Mouse (Mus musculus) urinary bladder, postnatal 14 days (tissue): ENCODE measurements around the gene Gm20388.

ENCODE experiments used
- DNase-seq: peaks from one replicate; pipeline ENCODE4 v3.0.0; 2021; ENCODE audit warnings: low spot score

Gm20388 gene

DNA sequence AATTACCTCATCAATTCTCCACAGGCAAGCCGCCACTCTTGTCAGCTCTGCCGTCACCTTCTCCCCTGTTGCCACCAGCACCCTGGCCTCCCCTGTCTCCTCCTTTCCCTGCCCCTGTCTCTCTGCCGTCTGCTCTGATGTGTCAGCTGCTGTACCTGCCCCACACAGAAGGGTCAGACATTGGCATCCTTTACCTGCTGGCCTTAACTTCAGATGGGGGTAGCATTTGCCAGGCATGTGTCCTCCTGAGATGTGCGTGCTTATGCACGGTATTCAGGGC lies 2883.5 kb downstream of the Gm20388 start:
- DNase-seq: no peak

DNA sequence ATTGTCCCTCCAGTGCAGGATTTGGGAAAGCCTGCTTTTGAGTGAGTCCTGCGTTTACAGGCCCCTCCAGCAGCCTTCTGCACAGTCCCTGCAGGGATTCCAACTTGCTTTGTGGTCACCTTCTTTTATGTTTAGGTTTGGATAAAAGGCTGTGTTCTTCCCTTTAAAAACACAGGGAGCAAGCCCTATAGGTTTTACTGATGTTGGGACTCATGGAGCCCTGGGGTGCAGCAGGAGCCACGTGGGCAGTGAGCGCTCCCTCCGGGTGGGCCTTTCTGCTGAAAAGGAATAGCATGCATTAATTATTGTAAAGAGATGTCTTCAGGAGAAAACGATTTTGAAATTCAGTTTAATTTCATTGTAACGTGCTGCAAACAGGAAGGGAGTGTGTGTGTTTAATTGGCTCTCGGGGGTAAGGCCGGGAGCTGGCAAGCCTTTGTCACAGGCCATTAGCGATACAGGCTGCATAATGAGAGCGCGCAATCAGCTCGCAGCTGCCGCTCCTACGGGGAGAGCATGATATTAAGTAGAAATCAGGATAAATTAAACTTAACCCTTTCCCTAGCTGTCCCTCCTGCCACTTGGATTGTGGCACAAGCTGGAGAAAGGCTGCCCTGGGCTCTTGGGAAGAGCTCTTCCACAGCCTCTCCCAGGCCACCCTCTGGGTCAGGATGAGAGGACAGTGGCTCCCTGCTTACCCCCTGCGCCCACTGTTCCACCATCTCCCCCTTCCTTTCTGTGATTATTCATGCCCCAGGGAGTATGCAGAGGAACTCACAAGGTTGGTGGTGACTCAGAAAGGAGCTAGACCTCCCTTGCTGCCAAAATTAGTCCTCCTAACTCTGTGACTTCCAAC lies 2893.5 kb downstream of the Gm20388 start:
- DNase-seq: no peak

DNA sequence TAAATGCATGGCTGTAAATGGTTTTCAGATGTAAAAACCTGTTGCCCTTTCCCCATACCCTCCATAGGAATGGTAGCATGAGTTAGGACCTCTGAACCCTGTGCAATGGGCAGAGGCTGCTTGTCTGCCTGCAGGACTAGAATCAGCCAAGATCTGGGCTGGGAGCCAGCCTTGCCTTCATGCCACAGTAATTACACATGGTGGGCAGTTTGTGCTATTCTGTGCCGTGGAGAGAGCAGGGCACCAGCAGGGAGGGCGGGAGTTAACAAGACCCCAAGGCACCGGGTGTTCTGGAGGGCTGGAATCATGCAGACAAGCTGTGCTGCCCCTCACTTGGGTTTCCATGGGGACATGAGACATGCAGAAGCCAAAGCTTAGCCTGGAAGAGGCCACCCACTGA lies 2894.7 kb downstream of the Gm20388 start:
- no peak for DNase-seq

DNA sequence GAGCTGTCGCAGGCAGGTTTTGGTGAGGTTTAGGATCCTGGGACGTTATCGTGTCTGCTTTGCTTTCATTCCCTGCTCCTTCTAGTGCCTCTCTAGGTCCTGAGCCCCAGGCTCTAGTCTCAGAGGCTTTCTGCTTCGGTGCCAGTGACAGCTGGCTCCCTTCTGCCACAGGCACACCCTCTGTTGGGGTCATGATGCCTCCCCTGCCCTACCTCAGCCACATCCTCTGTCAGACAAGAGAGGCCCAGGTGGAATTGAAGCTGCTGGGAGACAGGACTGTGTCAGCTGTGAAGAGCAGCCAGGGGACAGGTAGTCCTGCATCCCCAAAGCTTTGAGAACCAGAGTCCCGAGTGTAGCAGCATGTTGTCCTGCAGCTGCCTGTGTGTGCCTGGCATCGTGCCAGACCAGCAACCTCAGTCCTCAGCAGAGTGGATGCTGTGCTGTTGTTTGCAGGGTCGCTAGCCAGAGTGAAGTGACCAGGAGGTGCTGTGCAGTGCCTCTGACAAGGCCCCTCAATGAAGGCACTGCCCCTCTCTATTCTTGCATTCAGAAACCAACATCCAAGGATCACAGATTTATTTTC lies 2896.4 kb downstream of the Gm20388 start:
- no peak for DNase-seq

DNA sequence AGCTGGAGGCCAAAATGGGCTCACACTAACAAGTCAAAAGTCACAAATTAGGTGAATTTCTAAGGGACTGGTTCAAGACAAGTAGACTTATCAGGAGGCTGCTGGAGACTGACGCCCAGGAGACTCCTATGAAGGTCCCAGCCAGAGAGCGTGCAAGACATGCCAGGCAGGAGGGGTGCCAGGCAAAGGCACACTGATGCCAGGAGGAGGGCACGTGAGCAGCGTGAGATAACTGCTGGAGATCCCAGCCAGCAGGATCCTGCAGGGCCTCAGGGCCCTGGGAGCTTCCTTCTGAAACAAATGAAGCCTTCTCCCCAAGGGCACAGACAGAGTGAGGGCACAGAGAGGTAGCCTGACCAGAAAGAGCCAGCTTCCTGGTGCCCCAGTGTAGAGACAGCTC lies 2897.3 kb downstream of the Gm20388 start:
- no peak for DNase-seq

DNA sequence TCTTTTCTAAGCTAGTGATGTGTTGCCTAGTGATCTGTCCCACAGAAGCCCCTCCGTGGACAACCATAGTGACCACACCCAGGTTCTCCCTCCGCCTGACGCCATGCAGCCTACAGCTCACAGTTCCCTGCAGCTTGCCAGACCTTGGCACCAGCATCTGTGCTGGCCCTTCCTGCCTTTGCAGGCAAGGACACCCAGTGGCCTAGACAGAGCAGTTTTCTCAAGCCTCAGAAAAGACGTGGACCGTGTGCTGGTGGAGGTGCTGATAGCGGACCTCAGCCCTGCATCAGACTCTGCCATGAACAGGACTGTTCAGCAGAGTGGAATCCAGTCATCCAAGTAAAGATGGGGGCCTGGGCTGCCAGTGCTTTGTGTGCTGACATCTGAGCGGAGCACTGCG lies 2899.7 kb downstream of the Gm20388 start:
- no peak for DNase-seq

DNA sequence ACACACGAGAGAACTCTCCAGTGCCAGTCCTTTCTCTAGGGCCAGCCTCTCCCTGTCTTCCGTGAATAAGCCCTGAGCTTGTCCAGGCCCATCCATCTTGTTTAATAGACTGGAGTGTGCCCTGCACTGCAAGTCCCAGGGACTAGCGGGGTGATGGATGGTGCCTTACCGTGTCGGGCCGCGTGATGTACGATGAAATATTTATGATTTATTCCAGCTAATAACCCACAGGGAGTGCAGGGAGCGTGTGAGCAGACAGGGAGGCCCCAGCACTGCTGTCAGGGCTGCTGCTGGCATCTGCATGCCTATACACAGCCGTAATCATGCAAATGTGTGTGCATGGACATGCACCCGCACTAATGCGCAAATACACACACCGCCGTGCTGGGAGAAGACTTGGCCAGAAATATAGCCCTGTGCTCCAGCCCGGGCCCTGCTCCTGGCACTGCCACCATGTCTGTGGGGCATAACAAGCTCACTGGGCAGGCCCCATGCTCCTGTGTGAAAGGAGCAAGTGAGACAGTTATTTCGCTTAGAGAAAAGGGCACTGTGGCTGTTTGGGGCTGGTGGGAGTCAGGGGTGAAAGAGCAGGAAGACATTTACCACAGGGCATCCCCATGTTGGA lies 2901.3 kb downstream of the Gm20388 start:
- DNase-seq: no peak

DNA sequence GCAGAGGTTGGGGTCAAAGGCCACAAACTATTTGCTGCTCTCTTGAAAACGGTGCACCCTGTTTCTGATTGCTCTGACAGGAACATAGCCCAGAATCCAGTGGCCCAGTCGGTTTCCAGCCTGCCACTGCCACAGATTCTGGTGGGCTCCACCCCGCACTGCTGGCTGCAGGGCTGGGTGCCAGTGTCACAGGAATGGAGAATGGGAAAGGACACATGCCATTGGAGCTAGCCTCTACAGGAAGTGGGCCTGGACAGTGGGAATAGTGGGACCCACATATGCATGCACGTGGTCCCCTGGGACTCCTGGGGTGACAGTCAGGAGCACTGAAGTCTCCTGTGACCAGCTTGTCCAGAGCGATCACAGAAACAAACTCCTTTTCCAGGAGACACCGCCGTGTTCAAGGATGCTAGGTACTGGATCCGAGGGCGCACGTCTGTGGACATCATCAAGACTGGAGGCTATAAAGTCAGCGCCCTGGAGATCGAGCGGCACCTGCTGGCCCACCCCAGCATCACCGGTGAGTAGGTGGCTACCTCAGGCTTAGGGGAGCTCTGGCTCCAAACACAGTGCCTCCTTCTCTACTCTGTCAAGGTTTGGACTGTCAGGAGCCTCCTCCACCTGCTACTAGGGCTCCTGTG lies 2902.1 kb downstream of the Gm20388 start:
- no peak for DNase-seq

DNA sequence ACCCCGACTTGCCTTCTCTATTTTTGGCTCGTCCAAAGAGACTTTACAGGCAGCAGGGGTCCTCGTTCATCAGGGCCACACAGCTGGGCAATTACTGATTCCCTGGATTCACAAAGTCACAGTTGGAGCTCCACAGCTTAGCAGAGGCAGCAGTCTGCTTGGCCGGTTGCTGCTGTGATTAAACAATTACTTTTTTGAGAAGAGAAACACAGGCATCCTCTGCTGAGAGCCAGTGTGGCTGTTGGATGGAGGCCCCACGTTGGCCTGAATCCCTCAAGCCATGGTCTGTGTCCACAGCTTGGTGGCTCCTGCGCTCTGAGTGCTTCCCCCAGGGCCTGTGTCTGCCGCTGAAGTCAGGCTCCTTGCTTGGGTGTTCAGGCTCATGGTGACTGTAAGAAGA lies 2904.0 kb downstream of the Gm20388 start:
- DNase-seq: no peak

DNA sequence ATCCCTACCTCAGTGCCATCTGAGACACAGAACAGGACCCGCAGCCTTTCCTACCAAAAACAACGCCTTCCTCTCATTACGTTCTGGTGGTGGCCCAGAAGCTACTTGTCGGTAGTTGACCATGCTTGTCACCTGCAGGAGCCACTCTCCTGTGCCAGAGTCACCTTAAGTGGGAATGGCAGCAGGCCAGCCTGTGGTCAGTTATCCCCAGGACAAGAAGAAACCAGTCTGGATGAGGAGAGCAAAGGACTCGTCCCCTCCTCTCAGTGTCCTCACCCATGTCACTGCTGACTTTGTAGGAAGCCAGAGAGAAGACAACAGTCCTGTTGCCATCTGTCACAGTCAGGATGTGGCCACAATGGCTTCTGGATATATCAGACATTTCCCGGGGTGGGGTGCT lies 2906.3 kb downstream of the Gm20388 start:
- no peak for DNase-seq

DNA sequence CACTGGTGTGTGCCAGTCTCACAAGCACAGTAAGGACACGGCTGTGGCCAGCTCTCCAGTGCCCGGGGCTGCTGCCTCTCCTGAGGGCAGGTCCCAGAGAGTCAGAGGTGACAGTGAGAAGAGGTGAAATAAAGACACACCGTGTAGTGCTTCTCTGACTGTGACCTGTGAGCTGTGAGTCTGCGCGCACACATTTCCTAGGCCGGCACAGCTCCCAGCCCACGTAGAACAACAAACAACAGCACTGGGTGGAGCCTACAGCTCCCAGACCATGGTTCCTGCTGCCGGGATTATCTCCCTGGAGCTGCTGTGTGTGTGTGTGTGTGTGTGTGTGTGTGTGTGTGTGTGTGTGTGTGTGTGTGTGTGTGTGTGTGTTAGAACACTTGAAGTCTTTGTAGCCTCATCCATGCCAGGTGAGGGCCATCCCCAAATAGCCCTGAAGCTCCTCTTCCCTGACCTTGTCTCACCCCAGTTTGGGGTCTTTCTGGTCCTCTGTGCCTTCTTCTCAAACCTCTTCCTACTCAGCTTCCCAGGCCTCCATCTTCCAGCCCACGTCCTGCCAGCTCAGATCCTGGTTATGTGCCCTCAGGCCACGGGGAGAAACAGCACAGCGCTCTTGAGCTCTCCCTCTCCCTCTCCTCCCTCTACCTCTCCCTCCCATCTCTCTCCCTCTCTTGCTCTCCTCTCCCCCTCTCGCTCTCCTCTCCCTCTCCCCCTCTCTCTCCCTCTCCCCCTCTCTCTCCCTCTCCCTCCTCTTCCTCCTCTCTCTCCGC lies 2907.3 kb downstream of the Gm20388 start:
- no peak for DNase-seq

DNA sequence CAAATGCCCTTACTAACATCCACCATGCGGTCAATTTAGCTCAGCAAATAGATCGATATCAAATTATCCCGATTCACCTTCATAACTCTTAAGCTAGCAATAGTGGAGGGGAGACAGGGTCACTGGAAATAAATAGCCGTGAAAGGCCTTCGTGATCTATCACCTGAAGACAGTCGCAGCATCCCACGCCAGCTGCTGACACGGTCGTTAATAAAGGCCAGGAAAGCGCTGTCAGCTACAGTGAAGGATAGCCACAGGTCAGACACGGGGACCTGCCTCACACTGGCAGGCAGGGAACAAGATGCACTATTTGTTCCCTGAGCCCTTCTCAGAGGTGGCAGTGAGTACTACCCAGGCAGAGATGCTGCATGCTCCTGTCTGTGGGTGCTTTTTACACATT lies 2909.1 kb downstream of the Gm20388 start:
- DNase-seq: no peak

DNA sequence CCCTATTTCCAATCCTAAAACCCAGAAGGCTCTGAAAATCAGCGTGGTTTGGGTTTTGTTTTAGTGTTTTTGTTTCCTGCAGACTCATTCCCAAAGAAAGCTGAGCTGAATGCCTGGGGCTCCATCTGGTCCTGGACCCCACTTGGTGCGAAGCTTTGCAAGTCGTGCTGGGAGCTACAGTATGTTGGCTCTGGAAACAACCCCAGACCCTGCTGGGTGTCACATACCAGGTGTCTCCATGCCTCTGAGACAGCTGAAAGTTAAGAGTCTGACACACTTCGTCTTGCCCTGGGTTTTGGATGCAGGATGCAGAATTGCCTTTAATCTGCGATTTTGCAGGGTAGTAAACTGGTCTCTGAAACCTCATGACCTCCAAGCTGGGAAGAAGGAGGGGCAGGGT lies 2913.9 kb downstream of the Gm20388 start:
- DNase-seq: no peak

DNA sequence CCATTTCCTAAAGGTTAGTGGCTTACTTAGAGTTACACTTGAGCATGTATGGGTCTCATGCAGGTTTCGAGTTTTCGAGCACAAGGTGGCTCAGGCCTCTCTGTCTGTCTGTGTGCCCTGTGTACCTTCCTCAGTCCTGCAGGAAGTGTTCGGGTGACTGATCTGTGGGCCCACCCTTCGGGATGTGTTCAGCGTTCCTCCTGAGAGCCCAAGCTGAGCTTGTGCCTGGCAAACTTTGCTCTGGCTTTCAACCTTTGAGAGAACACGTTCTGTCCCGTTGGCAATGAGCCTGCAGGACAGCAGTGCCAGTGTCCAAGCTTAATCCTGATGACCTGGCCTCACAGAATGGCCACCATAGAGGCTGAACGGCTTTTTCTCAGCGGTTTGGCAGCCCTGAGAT lies 2914.3 kb downstream of the Gm20388 start:
- no peak for DNase-seq

DNA sequence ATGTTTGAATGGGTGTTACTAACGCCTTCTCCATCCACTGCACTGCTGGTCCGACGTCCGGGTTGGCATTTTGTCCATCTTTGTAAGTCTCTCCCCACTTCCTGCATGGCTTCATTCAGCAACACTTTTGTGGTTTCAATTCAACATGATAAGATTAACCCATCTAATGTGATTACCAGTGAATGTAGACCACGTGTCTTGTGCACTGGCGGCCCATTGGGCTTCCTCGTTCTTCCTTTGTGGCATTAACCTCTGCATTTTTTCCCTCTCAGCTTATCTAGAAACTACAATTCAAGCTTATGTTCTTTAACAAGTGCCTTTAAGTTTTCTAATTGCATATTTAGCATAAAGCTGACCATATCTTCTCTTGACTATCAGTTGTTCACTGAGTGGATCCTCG lies 2914.8 kb downstream of the Gm20388 start:
- DNase-seq: no peak

DNA sequence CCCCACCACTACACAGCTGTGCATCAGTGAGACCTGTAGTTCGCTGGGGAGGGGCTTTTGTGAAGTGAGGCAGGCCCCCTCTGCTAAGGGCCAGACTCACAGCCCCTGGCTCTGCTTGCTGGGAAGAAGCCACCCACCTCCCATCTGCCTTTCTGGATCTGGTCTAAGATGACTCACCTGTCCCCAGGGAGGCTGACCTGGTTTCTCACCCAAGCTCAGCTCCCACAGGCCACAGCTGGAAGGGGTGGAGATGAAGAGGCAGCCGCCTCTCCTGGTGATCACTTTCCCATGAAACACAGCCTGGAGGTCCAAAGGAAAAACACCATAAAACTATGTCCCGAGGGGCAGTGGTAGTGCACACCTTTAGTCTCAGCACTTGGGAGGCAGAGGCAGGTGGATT lies 2918.8 kb downstream of the Gm20388 start:
- no peak for DNase-seq

DNA sequence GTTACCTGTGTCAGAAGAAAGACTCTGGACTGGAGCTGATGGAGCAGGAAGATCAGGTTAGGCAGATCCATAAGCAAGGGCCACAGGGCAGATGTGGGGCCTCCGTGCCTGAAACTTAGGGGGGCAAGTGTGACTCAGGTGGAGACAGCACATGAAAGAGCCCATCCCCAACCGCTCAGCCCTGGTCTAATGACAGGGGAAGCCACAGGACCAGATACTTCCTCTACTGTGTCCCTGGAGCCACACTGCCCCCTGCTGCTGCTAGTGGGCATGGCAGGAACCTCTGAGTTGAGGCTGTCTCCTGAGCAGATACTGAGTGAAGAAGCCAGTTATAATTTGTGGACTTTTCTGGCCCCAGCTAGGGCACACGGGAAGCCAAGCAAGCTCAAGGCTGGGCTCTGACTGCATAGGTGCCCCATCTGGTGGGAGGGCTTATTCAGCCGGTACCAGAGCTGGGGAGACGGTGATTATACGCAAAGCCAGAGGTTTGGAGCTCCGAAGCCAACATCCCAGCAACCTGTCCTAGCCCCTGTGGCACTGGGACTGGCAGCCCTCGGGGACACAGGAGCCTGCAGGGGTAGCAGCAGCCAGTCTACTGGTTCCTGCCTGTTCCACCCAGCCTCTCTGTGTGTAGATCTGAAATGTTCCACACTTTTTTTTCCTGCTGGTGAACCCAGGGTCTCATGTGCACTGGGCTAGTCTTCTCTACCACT lies 2919.9 kb downstream of the Gm20388 start:
- peak; percentile 91 for DNase-seq

DNA sequence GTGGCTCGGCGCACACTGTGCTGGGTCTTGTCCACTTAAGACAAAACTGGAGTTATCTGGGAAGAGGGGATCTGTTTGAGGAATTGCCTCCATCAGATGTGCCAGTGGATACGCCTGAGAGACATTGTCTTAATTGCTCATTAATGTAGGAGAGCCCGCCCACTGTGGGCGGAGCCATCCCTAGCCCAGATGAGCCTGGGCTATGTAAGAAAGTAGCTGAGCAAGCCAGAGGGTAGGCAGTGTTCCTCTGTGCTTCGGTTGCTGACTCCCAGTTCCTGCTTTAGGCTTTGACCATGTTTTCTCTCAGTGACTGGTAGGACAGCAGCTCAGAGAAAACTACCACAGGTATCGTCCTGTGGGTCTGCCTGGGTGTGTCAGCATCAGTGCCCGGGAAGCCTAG lies 2923.8 kb downstream of the Gm20388 start:
- no peak for DNase-seq

DNA sequence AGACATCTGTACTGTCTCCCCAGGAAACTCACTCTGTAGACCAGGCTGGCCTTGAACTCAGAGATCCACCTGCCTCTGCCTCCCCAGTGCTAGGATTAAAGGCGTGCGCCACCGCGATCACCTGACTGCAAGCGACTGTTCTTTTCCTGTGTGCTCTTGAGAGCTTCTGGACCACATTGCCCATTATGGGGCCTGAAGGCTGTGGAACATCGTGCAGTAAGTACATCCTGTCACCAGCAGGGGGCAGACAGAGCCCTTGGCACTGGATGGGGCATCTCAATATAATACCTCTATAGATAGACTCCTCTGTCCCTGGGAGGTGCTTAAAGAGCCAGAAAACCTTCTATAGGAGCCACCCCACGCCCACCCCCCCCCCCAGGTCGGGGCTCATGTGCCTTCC lies 2924.3 kb downstream of the Gm20388 start:
- DNase-seq: peak; percentile 81

DNA sequence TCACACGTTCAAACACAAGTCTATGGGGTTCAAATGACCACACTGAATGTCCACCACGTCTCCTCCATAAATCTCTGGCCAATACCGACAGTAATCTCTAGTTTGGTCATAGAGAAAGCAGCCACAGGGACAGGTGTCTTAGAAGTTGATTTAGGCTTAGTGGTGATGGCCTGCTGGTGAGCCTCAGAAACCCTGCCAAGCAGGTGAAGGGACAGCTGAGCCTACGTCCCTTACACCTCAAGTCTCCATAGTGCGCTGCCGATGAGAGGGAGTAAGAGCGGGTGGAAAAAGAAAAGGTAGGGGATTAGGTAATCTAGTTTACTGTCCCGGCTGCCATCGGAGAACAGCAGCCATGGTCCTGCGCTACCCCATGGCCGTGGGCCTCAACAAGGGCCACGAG lies 2925.6 kb downstream of the Gm20388 start:
- DNase-seq: no peak

DNA sequence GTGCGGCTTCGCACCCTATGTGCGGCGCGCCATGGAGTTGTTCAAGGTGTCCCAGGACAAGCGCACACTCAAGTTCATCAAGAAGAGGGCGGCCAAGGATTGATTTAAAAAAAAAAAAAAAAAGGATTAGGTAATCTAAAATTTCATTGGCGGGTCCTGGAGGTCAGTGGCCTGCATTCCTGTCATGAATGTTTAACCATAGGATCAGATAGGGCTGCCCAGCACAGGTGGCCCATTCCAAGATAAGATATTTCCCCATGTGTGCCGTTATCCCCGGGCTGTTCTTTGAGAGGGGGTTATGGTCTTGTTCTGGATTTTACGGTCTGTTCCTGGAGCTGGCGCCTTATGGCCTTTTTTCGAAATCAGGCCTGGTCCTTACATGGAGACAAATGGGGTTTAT lies 2926.1 kb downstream of the Gm20388 start:
- no peak for DNase-seq

DNA sequence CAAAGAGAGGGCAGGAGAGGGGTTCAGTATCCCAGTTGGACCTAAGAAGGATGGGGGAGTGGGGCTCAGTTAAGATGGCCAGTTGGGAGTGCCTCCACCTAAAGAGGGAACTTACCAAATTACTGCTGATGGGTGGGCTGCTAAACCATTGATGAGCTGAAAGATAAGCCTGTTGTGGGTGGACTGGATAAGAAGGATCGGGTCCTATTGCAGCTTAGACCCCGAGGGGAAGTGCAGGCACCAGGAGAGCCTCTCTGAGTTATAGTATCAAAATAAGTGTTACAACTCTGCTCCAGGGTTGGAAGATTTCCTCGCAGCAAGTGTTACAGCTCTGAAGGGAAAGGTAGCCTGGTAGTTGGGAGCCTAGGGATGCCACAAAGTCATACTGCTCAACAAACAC lies 2933.5 kb downstream of the Gm20388 start:
- no peak for DNase-seq
